Mouse (Mus musculus) heart, adult 18-20 months (tissue): ENCODE results near the gene Cfap74. TPM values are rescaled to one million over a fixed set of nuclear protein-coding genes. Genes with fewer than 3 reads are reported as not detected.

Experiments used
- DNase-seq, 2 experiments: peaks; one replicate each; pipeline ENCODE4 v3.0.0; 2021 to 2022; ENCODE audit warnings: mixed read lengths in 1 of 2
- long read RNA-seq, 2 experiments: library from polyadenylated mRNA; stranded (forward); transcript quantifications; one replicate each; pipeline ENCODE4 v2.0.0; 2021
- total RNA-seq, 2 experiments: library from RNA; stranded (reverse); gene quantifications; 2 replicates each; pipeline ENCODE4 v1.2.3; 2021

Gene Cfap74
- total RNA-seq, result under 1 TPM in 1 of 2 experiments, not detected in 1; 0.31 TPM
- long read RNA-seq, experiment 1, partial matches to known transcripts, result 1 of 3 reads
- long read RNA-seq, experiment 1, other reads (novel, unspliced or antisense), result 2 of 3 reads
- long read RNA-seq, experiment 2, result 0 reads

GRCm38 (mm10) chr4:155409058-155409776 lies at the start of gene Cfap74:
TSS of gene Cfap74 (plus strand) at chr4:155409190.
- peak; percentile 81 to 85 for DNase-seq

GRCm38 (mm10) chr4:155359560-155360464 lies 49.2 kb upstream of the Cfap74 start:
- DNase-seq, result no peak

- DNase-seq, result no peak
Measured at GRCm38 (mm10) chr4:155360856-155361255, 48.1 kb upstream of the Cfap74 start.

- DNase-seq, result peak; percentile 67 to 90
Measured at GRCm38 (mm10) chr4:155361303-155361791, 47.6 kb upstream of the Cfap74 start, which contains the start of gene Prkcz. TSS of gene Prkcz (minus strand) at chr4:155361361.

GRCm38 (mm10) chr4:155362443-155362842 lies 46.5 kb upstream of the Cfap74 start:
- no peak for DNase-seq

GRCm38 (mm10) chr4:155366784-155367183 lies 42.2 kb upstream of the Cfap74 start:
- no peak for DNase-seq

- DNase-seq, result no peak
Measured at GRCm38 (mm10) chr4:155367739-155368138, 41.3 kb upstream of the Cfap74 start.

GRCm38 (mm10) chr4:155368684-155369083 lies 40.3 kb upstream of the Cfap74 start:
- DNase-seq, result peak; percentile 57 to 86

GRCm38 (mm10) chr4:155370737-155371715 lies 38.0 kb upstream of the Cfap74 start:
- no peak for DNase-seq

- DNase-seq, result no peak
Measured at GRCm38 (mm10) chr4:155371797-155372735, 36.9 kb upstream of the Cfap74 start.

GRCm38 (mm10) chr4:155381974-155382373 lies 27.0 kb upstream of the Cfap74 start:
- DNase-seq, result no peak

GRCm38 (mm10) chr4:155382752-155383151 lies 26.2 kb upstream of the Cfap74 start:
- no peak for DNase-seq

GRCm38 (mm10) chr4:155383326-155383725 lies 25.7 kb upstream of the Cfap74 start:
- no peak for DNase-seq

- no peak for DNase-seq
Measured at GRCm38 (mm10) chr4:155387166-155387565, 21.8 kb upstream of the Cfap74 start.

GRCm38 (mm10) chr4:155395471-155395870 lies 13.5 kb upstream of the Cfap74 start:
- no peak for DNase-seq

- DNase-seq, result no peak
Measured at GRCm38 (mm10) chr4:155396751-155397150, 12.2 kb upstream of the Cfap74 start.

GRCm38 (mm10) chr4:155397511-155398221 lies 11.3 kb upstream of the Cfap74 start, which contains the start of gene Gabrd:
TSS of gene Gabrd (minus strand) at chr4:155398112.
- peak; percentile 13 to 63 for DNase-seq

GRCm38 (mm10) chr4:155398222-155398540 lies 10.8 kb upstream of the Cfap74 start:
- DNase-seq, result no peak

- no peak for DNase-seq
Measured at GRCm38 (mm10) chr4:155401121-155401520, 7.9 kb upstream of the Cfap74 start.

GRCm38 (mm10) chr4:155402489-155402888 lies 6.5 kb upstream of the Cfap74 start:
- no peak for DNase-seq
